Mouse (Mus musculus) hindbrain, embryonic 12.5 days (tissue): ENCODE measurements around the gene Tgtp1. TPM values are rescaled to one million over a fixed set of nuclear protein-coding genes. Genes with fewer than 3 reads are reported as not detected.
"Not testable (repeated sequence)": the region's sequence is repeated elsewhere in the genome, so short reads cannot be mapped to it uniquely, and the experiment has no call there.

Source experiments
- ATAC-seq: fragments of 200-750 bp; cut with Nextera tagmentation; 2 replicates; pipeline ENCODE4 v1.8.0; 2017; ENCODE audit warnings: moderate TSS enrichment; ENCODE audit not compliant: low FRiP score
- H3K27ac ChIP-seq: fragments of 300-500 bp; sonication (generic); 2 replicates; pipeline ENCODE4 v1.5.1; 2016; ENCODE audit warnings: mild to moderate bottlenecking
- H3K27me3 ChIP-seq: fragments of 300-500 bp; sonication (generic); 2 replicates; pipeline ENCODE4 v1.6.1; 2016; ENCODE audit warnings: mild to moderate bottlenecking
- H3K36me3 ChIP-seq: fragments of 300-500 bp; sonication (generic); 2 replicates; pipeline ENCODE4 v1.6.1; 2016; ENCODE audit warnings: mild to moderate bottlenecking
- H3K4me1 ChIP-seq: fragments of 300-500 bp; sonication (generic); 2 replicates; pipeline ENCODE4 v1.6.1; 2016
- H3K4me2 ChIP-seq: fragments of 300-500 bp; sonication (generic); replicated peaks from 2 replicates; pipeline ENCODE4 v1.6.1; 2016; ENCODE audit warnings: mild to moderate bottlenecking
- H3K4me3 ChIP-seq: fragments of 300-500 bp; sonication (generic); 2 replicates; pipeline ENCODE4 v1.5.1; 2016; ENCODE audit warnings: mild to moderate bottlenecking
- H3K9ac ChIP-seq: fragments of 300-500 bp; sonication (generic); 2 replicates; pipeline ENCODE4 v1.6.1; 2016; ENCODE audit warnings: mild to moderate bottlenecking, moderate library complexity
- H3K9me3 ChIP-seq: fragments of 300-500 bp; sonication (generic); replicated peaks from 2 replicates; pipeline ENCODE4 v1.6.1; 2016; ENCODE audit warnings: mild to moderate bottlenecking
- WGBS: fragments of 180-500 bp; shearing (Covaris S2); methylation state at CpG from one replicate; pipeline ENCODE4 v1.1.7; 2016; 5-methylcytosine and 5-hydroxymethylcytosine counted together
- polyA plus RNA-seq: library from polyadenylated mRNA; unstranded; fragments of >200 nt; fragmentation: Nextera tagmentation; extraction: Ambion mirVana; gene quantifications from 2 replicates; pipeline ENCODE4 v1.2.1, GENCODE M21; 2016

Gene Tgtp1
- not detected in 2 replicates for polyA plus RNA-seq

GRCm38 (mm10) chr11:48994018-48994417 lies at the start of gene Tgtp1:
Tgtp1 (minus strand) TSS chr11:48994172.
- not testable (repeated sequence) for H3K4me3 ChIP-seq, H3K27ac ChIP-seq, H3K4me1 ChIP-seq, H3K4me2 ChIP-seq, ATAC-seq, H3K9ac ChIP-seq, H3K27me3 ChIP-seq, H3K36me3 ChIP-seq, H3K9me3 ChIP-seq
- WGBS = 63% methylated on average over 2 of the region's 2 CpGs

- H3K4me1 ChIP-seq, H3K4me3 ChIP-seq, H3K9ac ChIP-seq, H3K9me3 ChIP-seq, H3K27ac ChIP-seq, H3K4me2 ChIP-seq, H3K27me3 ChIP-seq, ATAC-seq, H3K36me3 ChIP-seq: not testable (repeated sequence)
Observed at GRCm38 (mm10) chr11:49012074-49012473, 18.1 kb upstream of the Tgtp1 start.

- not testable (repeated sequence) for H3K36me3 ChIP-seq, H3K4me2 ChIP-seq, H3K27me3 ChIP-seq, H3K9ac ChIP-seq, H3K9me3 ChIP-seq, H3K4me1 ChIP-seq, ATAC-seq, H3K4me3 ChIP-seq, H3K27ac ChIP-seq
- WGBS = 57% methylated on average over 1 of the region's 1 CpGs
Observed at GRCm38 (mm10) chr11:49006785-49007184, 12.8 kb upstream of the Tgtp1 start.

DNA sequence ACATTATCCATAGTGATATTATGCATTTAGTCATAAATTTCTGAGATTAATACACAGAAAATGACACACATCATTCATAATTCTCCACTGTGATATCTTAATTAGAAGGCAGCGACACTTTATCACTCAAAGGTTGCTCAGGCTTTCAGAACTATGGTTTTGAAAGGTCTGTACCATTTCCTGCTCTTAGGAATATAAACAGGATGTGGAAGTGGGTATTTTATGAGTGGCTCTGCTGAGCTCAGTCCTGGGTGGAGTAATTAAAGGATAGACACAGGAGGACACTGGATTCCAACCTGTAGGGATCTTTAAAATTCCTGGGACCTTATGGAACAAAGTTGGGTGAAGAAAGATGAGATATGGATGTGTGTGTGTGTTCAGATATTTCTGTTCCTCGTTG lies 12.3 kb upstream of the Tgtp1 start:
- not testable (repeated sequence) for H3K4me1 ChIP-seq, H3K9me3 ChIP-seq, H3K27me3 ChIP-seq, ATAC-seq, H3K4me3 ChIP-seq, H3K9ac ChIP-seq, H3K4me2 ChIP-seq, H3K36me3 ChIP-seq, H3K27ac ChIP-seq
- 80% methylated on average over 2 of the region's 2 CpGs for WGBS

- not testable (repeated sequence) for H3K4me2 ChIP-seq, H3K27me3 ChIP-seq, H3K27ac ChIP-seq, H3K4me3 ChIP-seq, H3K4me1 ChIP-seq, H3K36me3 ChIP-seq, ATAC-seq, H3K9me3 ChIP-seq, H3K9ac ChIP-seq
- WGBS = 71% methylated on average over 1 of the region's 1 CpGs
Observed at GRCm38 (mm10) chr11:49000411-49000810, 6.4 kb upstream of the Tgtp1 start.

DNA sequence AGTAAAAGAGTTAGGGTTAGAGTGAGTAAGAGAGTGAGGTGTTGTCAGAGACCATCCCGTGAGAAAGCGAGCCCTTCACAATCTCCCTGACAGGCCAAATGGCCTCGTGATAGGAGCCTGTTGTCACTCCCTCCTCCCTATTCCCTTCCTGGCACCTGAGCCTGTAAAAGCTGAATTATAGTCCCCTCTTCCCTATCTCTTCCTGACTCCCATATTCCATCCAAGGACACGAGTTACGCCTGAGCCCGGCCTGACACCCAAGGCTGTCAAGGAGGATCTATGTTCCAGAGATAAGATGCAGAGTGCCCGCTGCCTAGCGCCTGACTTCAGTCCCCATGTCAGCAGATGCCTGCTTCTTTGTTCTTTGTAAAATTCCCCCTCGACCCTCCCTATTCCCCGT lies 676 bp downstream of the Tgtp1 start:
- WGBS = 59% methylated on average over 10 of the region's 10 CpGs
- H3K4me1 ChIP-seq, H3K27ac ChIP-seq, H3K36me3 ChIP-seq, ATAC-seq, H3K9ac ChIP-seq, H3K27me3 ChIP-seq, H3K4me2 ChIP-seq, H3K9me3 ChIP-seq, H3K4me3 ChIP-seq: not testable (repeated sequence)

DNA sequence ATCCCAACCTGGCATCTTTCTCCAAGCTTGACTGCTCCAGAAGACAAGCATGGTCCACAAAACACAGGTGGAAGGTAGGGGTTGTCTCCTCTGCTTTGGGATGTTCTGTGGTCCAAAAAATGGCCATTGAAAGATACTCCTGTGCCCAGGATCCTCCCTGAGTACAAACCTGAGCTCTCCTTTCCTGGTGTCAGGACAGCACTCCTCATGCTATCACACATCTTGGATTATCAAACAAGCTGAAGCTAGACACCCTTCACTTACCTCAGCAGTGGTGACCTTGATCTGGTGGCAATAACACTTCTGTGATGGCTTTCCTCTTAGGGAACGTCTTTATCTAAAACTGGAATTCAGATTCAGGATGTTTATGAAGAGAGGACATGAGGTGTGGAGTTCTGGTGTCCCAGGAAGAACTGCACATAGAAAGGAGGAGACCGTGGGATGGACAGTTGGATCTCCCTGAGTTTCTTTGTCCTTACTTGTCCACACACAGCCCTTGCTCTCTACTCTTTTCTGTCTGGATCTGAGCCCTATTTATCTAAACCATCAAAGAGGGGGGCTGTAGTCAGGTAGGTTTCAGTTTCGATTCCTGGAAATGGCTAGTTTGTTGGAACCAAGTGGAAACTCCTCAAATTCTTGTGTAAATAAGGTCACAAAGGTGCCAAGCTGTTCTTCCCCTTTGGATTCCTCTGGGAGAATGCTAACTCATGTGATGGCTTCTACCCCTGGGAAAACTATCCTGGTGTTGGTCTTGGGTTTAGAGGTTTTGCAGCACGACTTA lies 2.0 kb downstream of the Tgtp1 start, which contains the start of gene Gm12185:
Gene Gm12185 (minus strand): TSS at position 487 of the 781 bp plus-strand sequence.
- H3K9ac ChIP-seq, H3K4me3 ChIP-seq, H3K4me2 ChIP-seq, H3K36me3 ChIP-seq, ATAC-seq, H3K27ac ChIP-seq, H3K4me1 ChIP-seq, H3K27me3 ChIP-seq, H3K9me3 ChIP-seq: not testable (repeated sequence)
- WGBS = 69% methylated on average over 4 of the region's 4 CpGs

DNA sequence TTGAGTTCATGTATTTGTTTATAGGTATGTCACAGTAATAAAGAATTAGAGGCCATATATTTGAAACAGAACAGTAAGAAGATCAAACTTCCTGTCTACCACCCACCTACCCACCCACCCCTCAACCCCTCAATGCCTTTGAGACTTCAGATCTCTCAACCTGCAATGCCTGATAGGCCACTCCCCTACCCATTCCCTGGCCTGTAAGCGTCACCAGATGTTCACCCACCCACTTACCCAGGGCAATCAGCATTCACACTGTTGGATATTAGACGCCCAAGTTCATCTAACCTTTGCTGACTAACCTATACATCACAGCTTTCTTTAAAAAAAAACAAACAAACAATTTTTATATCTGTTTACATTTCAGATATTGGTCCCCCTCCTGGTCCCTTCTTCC lies 4.0 kb downstream of the Tgtp1 start:
- H3K4me2 ChIP-seq, H3K9ac ChIP-seq, H3K36me3 ChIP-seq, H3K4me3 ChIP-seq, H3K4me1 ChIP-seq, H3K27me3 ChIP-seq, H3K9me3 ChIP-seq, ATAC-seq, H3K27ac ChIP-seq: not testable (repeated sequence)
- WGBS = 81% methylated on average over 2 of the region's 2 CpGs

DNA sequence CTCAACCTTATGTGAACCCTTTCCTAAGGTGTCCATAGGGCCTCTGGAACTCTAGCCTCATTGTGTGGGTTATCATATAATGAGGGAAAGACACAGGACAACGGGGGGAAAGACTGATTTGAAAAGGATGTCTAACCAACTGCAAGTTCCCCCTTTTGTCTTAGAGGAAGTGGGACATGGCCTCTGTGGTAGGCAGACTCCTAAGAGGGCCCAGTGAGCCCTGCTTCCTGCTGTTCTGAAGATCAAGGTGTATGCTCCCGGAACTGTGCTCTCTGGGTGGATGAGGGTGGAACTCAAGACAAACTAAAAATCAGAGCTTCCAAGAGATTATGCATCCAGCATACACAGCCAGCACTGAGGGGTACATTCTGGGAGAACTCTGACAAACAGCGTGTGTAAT lies 5.8 kb downstream of the Tgtp1 start:
- WGBS = 88% methylated on average over 2 of the region's 3 CpGs

GRCm38 (mm10) chr11:48982848-48983247 lies 11.1 kb downstream of the Tgtp1 start:
- not testable (repeated sequence) for H3K4me2 ChIP-seq, ATAC-seq, H3K27me3 ChIP-seq, H3K9ac ChIP-seq, H3K9me3 ChIP-seq, H3K36me3 ChIP-seq, H3K4me1 ChIP-seq, H3K27ac ChIP-seq, H3K4me3 ChIP-seq
- no CpG with 5 or more reads among the region's 3 CpGs for WGBS

More for the DNA sequence above, 5.8 kb downstream of the Tgtp1 start:
- H3K4me1 ChIP-seq, H3K36me3 ChIP-seq, H3K27me3 ChIP-seq, H3K4me3 ChIP-seq, H3K4me2 ChIP-seq, H3K9ac ChIP-seq, ATAC-seq, H3K27ac ChIP-seq, H3K9me3 ChIP-seq: not testable (repeated sequence)

GRCm38 (mm10) chr11:48980052-48980451 lies 13.9 kb downstream of the Tgtp1 start:
- H3K27ac ChIP-seq, H3K27me3 ChIP-seq, H3K4me2 ChIP-seq, H3K36me3 ChIP-seq, H3K9ac ChIP-seq, H3K4me3 ChIP-seq, H3K4me1 ChIP-seq, ATAC-seq, H3K9me3 ChIP-seq: not testable (repeated sequence)
- WGBS = no CpG with 5 or more reads among the region's 5 CpGs

- ATAC-seq, H3K4me2 ChIP-seq, H3K4me1 ChIP-seq, H3K9me3 ChIP-seq, H3K4me3 ChIP-seq, H3K27me3 ChIP-seq, H3K27ac ChIP-seq, H3K36me3 ChIP-seq, H3K9ac ChIP-seq: not testable (repeated sequence)
- no CpG with 5 or more reads among the region's 3 CpGs for WGBS
Observed at GRCm38 (mm10) chr11:48979251-48979650, 14.7 kb downstream of the Tgtp1 start, which contains the start of gene 9930111J21Rik1. 9930111J21Rik1 (minus strand) TSS chr11:48979398.

DNA sequence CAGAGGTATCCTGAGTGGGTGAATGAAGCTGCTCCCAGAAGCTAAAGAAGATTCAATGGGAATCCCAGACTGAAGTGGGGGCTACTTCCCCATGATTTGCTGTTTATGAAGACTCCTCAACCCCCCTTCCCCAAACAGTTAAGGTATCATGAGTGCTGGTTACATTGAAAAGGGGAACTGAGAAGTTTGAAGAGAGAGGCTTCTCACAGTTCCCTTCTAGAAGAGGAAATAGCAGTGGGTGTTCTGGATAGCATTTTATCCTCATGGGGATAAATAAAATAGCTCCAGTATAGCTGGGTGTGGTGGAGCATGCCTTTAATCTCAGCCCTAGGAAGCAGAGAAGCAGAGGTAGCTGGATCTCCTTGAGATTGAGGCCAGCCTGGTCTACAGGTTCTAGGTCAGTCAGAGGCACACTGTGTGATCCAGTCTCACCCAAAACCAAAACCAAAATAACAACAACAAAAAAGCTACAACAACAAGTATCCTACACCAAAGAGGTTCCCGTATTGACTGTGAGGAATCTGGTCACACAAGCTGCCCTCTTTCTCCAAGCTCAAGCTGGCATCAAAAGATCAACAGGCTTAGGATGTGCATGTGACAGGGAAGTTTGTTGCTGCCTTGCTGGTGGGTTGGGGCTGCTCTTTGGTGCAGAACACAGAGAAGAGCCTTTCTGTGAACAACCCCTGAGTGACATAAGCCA lies 15.6 kb downstream of the Tgtp1 start, which contains the start of gene Olfr56:
Gene Olfr56 (plus strand): TSS at position 650 of the 700 bp plus-strand sequence.
- H3K9me3 ChIP-seq, H3K36me3 ChIP-seq, H3K4me3 ChIP-seq, H3K4me1 ChIP-seq, H3K9ac ChIP-seq, H3K27ac ChIP-seq, H3K4me2 ChIP-seq, ATAC-seq, H3K27me3 ChIP-seq: not testable (repeated sequence)
- no CpG with 5 or more reads among the region's 1 CpGs for WGBS
